Comparison of ENCODE assay signal across 9 mouse cellular contexts in the genomic region with DNA sequence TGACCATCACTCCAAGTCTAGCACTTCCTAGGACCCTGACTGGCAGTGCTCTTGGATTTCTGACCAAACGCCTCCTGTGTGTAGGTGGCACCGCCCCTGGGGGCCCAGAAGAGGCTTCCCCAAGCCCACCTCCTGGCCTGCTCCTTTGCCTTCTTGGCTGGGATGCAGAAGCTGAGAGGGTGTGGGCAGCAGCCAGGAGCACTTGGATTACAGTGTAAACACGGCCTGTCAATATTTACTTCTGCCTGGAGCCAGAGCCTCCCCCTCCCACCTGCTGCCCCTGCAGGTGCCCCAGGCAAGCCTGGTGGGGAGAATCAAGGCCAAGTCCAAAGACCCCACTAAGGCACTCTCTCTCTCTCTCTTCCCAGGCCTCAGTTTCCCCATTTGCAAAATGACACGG. TPM values are rescaled to one million over a fixed set of nuclear protein-coding genes. Genes with fewer than 3 reads are reported as not detected.
DNase-seq lines count a peak whose midpoint lies in the region; ATAC-seq and TF ChIP-seq lines count a peak whose summit lies in the region.
"Had no signal": no experiment of that assay in that cellular context is flagged by ENCODE, and none has a peak within 500 bp of the region (broad histone marks: within the 10 kb centered on the region; RNA-seq: fewer than 3 reads in every experiment).

No protein-coding gene starts in this region.

- H3K9ac ChIP-seq in kidney, embryonic 16.5 days (replicated peaks; ENCODE audit: low read length) = no peak overlapping the region
- H3K9ac ChIP-seq in lung, embryonic 14.5 days = no peak overlapping the region
- no peak overlapping the region for H3K9ac ChIP-seq in forebrain, embryonic 15.5 days (replicated peaks)
- H3K9ac ChIP-seq: hindbrain, embryonic 15.5 days had no signal

- peaks cover 89% of the 10 kb centered on the region for H3K4me1 ChIP-seq in heart, embryonic 10.5 days
- H3K4me1 ChIP-seq in embryonic facial prominence, embryonic 10.5 days = peaks cover 88% of the 10 kb centered on the region
- H3K4me1 ChIP-seq in kidney, embryonic 16.5 days (ENCODE audit: insufficient read depth, low read length) = peaks cover 59% of the 10 kb centered on the region
- peaks cover 39% of the 10 kb centered on the region for H3K4me1 ChIP-seq in lung, embryonic 14.5 days (ENCODE audit: insufficient read depth)
- H3K4me1 ChIP-seq in forebrain, embryonic 15.5 days = peaks cover 56% of the 10 kb centered on the region

- no peaks in the 10 kb centered on the region for H3K9me3 ChIP-seq in heart, embryonic 10.5 days
- no peaks in the 10 kb centered on the region for H3K9me3 ChIP-seq in embryonic facial prominence, embryonic 10.5 days
- no peaks in the 10 kb centered on the region for H3K9me3 ChIP-seq in kidney, embryonic 16.5 days (ENCODE audit: low read length)
- no peaks in the 10 kb centered on the region for H3K9me3 ChIP-seq in lung, embryonic 14.5 days (ENCODE audit: low read depth, low read length)
- H3K9me3 ChIP-seq in forebrain, embryonic 15.5 days = no peaks in the 10 kb centered on the region
- H3K9me3 ChIP-seq: hindbrain, embryonic 15.5 days had no signal

- no peak overlapping the region for H3K4me2 ChIP-seq in kidney, embryonic 16.5 days (replicated peaks; ENCODE audit: low read depth, low read length)
- H3K4me2 ChIP-seq in lung, embryonic 14.5 days = peak overlapping the region; percentile 8; the same call in 1 of the 2 replicates
- no peak overlapping the region for H3K4me2 ChIP-seq in forebrain, embryonic 15.5 days (replicated peaks)

- no peak for TF ChIP-seq CTCF in lung, embryonic 14.5 days (IDR thresholded peaks at IDR 0.05; ENCODE audit: low read depth)

- H3K27ac ChIP-seq in heart, embryonic 10.5 days = peak overlapping the region; percentile 44; the same call in 1 of the 2 replicates
- peak overlapping the region; percentile 52 for H3K27ac ChIP-seq in embryonic facial prominence, embryonic 10.5 days (replicated peaks)
- H3K27ac ChIP-seq in kidney, embryonic 16.5 days (ENCODE audit: low read length) = peak overlapping the region; percentile 63
- H3K27ac ChIP-seq in lung, embryonic 14.5 days (ENCODE audit: low read depth) = peak overlapping the region; percentile 60; the same call in 1 of the 2 replicates
- H3K27ac ChIP-seq in forebrain, embryonic 15.5 days (replicated peaks) = no peak overlapping the region

- DNase-seq in heart, embryonic 10.5 days (ENCODE audit: low spot score) = no peak
- DNase-seq in heart, postnatal 10 days = no peak
- DNase-seq in embryonic facial prominence, embryonic 10.5 days (ENCODE audit: low spot score) = no peak
- peak; percentile 57 for DNase-seq in lung, embryonic 14.5 days
- DNase-seq in layer of hippocampus, adult 18-20 months (ENCODE audit: low spot score in 2 of 2) = no peak

- WGBS in heart, embryonic 10.5 days = 64% methylated on average over 4 of the region's 4 CpGs
- WGBS in embryonic facial prominence, embryonic 10.5 days = 76% methylated on average over 4 of the region's 4 CpGs
- WGBS in kidney, embryonic 16.5 days = 35% methylated on average over 4 of the region's 4 CpGs
- WGBS in lung, embryonic 14.5 days = 36% methylated on average over 4 of the region's 4 CpGs
- 70% methylated on average over 4 of the region's 4 CpGs for WGBS in forebrain, embryonic 15.5 days

- H3K27me3 ChIP-seq in heart, embryonic 10.5 days (ENCODE audit: insufficient read depth, poor library complexity, severe bottlenecking) = 0 out of 2 replicates have a peak, but pooled peaks cover 4% of the 10 kb centered on the region
- no peaks in the 10 kb centered on the region for H3K27me3 ChIP-seq in embryonic facial prominence, embryonic 10.5 days (replicated peaks; ENCODE audit: low read depth, poor library complexity, severe bottlenecking)
- no peaks in the 10 kb centered on the region for H3K27me3 ChIP-seq in kidney, embryonic 16.5 days (ENCODE audit: insufficient read depth, low read length)
- H3K27me3 ChIP-seq in lung, embryonic 14.5 days (ENCODE audit: insufficient read depth, low read length) = no peaks in the 10 kb centered on the region
- H3K27me3 ChIP-seq in forebrain, embryonic 15.5 days = no peaks in the 10 kb centered on the region
- H3K27me3 ChIP-seq: hindbrain, embryonic 15.5 days had no signal

- H3K36me3 ChIP-seq in heart, embryonic 10.5 days = 0 out of 2 replicates have a peak, but pooled peaks cover 5% of the 10 kb centered on the region
- no peaks in the 10 kb centered on the region for H3K36me3 ChIP-seq in embryonic facial prominence, embryonic 10.5 days (replicated peaks)
- H3K36me3 ChIP-seq in kidney, embryonic 16.5 days (ENCODE audit: insufficient read depth, low read length) = no peaks in the 10 kb centered on the region
- H3K36me3 ChIP-seq in lung, embryonic 14.5 days (ENCODE audit: insufficient read depth) = no peaks in the 10 kb centered on the region
- no peaks in the 10 kb centered on the region for H3K36me3 ChIP-seq in forebrain, embryonic 15.5 days
- H3K36me3 ChIP-seq: hindbrain, embryonic 15.5 days had no signal

- intact Hi-C loops in heart, postnatal 10 days (cut with DNase I) = no loop called here

- no peak overlapping the region for H3K4me3 ChIP-seq in heart, embryonic 10.5 days
- no peak overlapping the region for H3K4me3 ChIP-seq in embryonic facial prominence, embryonic 10.5 days
- H3K4me3 ChIP-seq in kidney, embryonic 16.5 days (ENCODE audit: low read length) = no peak overlapping the region
- no peak overlapping the region for H3K4me3 ChIP-seq in lung, embryonic 14.5 days (ENCODE audit: low read depth, low read length)
- H3K4me3 ChIP-seq in forebrain, embryonic 15.5 days = no peak overlapping the region
- H3K4me3 ChIP-seq: hindbrain, embryonic 15.5 days had no signal

- ATAC-seq in kidney, embryonic 16.5 days (ENCODE audit: low FRiP score, low TSS enrichment) = peak; percentile 76
- ATAC-seq in lung, embryonic 14.5 days (ENCODE audit: insufficient read depth) = peak; percentile 45; the same call in 1 of the 2 replicates
- ATAC-seq in activated CD4-positive, CD25-positive, alpha-beta regulatory T cell, adult 4 months = no peak
- no peak for ATAC-seq in forebrain, embryonic 15.5 days (replicated peaks)

RNA-seq across cellular contexts. Expression of a gene that starts 5.2 kb away (rescaled TPM):
- 118 and 165 TPM in 2 replicates for polyA plus RNA-seq in heart, embryonic 10.5 days (2016; fragmentation: Nextera tagmentation; extraction: Ambion mirVana)
- total RNA-seq in heart, postnatal 10 days (2021) = 100 to 1,000 TPM; 109 to 129 TPM
- polyA plus RNA-seq in embryonic facial prominence, embryonic 10.5 days (2016; fragmentation: Nextera tagmentation; extraction: Ambion mirVana) = 46.6 and 54.5 TPM in 2 replicates
- polyA plus RNA-seq in kidney, embryonic 16.5 days (2015; fragmentation: Nextera tagmentation; extraction: Ambion mirVana) = 55.5 and 72.3 TPM in 2 replicates
- 59.3 and 71.2 TPM in 2 replicates for polyA plus RNA-seq in lung, embryonic 14.5 days (2014; fragmentation: Nextera tagmentation; extraction: Ambion mirVana)
- 10 to 100 TPM; 48.8 to 53.8 TPM for total RNA-seq in layer of hippocampus, adult 18-20 months (2021)
- polyA plus RNA-seq in activated CD4-positive, CD25-positive, alpha-beta regulatory T cell, adult 4 months (2017; shearing (Covaris generic)) = 10 to 100 TPM; 17.2 to 18.6 TPM
- polyA plus RNA-seq in forebrain, embryonic 15.5 days (2015; fragmentation: Nextera tagmentation; extraction: Ambion mirVana) = 10.1 and 11.2 TPM in 2 replicates

Comparison
In these comparisons a context has a peak if more than half of its experiments do, and no peak if none do; other contexts are left out.
1. ATAC-seq: peak in kidney, embryonic 16.5 days (single experiment) and lung, embryonic 14.5 days (single experiment); none in activated CD4-positive, CD25-positive, alpha-beta regulatory T cell, adult 4 months (single experiment) and forebrain, embryonic 15.5 days (single experiment).